Mouse (Mus musculus) midbrain, embryonic 11.5 days (tissue): ENCODE measurements around the gene Sipa1l1. TPM values are rescaled to one million over a fixed set of nuclear protein-coding genes. Genes with fewer than 3 reads are reported as not detected.
A peak's percentile ranks its signal among the peaks of the same experiment; 100 is the strongest.
"Not testable (repeated sequence)": the region's sequence is repeated elsewhere in the genome, so short reads cannot be mapped to it uniquely, and the experiment has no call there.

Experiments used
- ATAC-seq: fragments of 200-750 bp; cut with Nextera tagmentation; 2 replicates; pipeline ENCODE4 v1.8.0; 2017; ENCODE audit warnings: moderate TSS enrichment, moderate library complexity; ENCODE audit not compliant: low FRiP score
- DNase-seq: peaks from one replicate; pipeline ENCODE4 v3.0.0; 2015; ENCODE audit warnings: low spot score; ENCODE audit errors: missing footprints
- H3K27ac ChIP-seq: fragments of 300-500 bp; sonication (generic); 2 replicates; pipeline ENCODE4 v1.5.1; 2014; ENCODE audit warnings: low read depth, low read length
- H3K27me3 ChIP-seq: fragments of 300-500 bp; sonication (generic); 2 replicates; pipeline ENCODE4 v1.6.1; 2014; ENCODE audit warnings: mild to moderate bottlenecking, low read length, moderate library complexity, mixed read lengths; ENCODE audit not compliant: control insufficient read depth, insufficient read depth
- H3K36me3 ChIP-seq: fragments of 300-500 bp; sonication (generic); 2 replicates; pipeline ENCODE4 v1.6.1; 2014; ENCODE audit warnings: mild to moderate bottlenecking, low read length, moderate library complexity, mixed read lengths; ENCODE audit not compliant: control insufficient read depth, insufficient read depth
- H3K4me1 ChIP-seq: fragments of 300-500 bp; sonication (generic); 2 replicates; pipeline ENCODE4 v1.6.1; 2014; ENCODE audit warnings: low read length; ENCODE audit not compliant: control insufficient read depth, insufficient read depth
- H3K4me2 ChIP-seq: fragments of 300-500 bp; sonication (generic); 2 replicates; pipeline ENCODE4 v1.6.1; 2014; ENCODE audit warnings: mild to moderate bottlenecking, moderate library complexity
- H3K4me3 ChIP-seq: fragments of 300-500 bp; sonication (generic); 2 replicates; pipeline ENCODE4 v1.5.1; 2014; ENCODE audit warnings: low read depth, low read length
- H3K9ac ChIP-seq: fragments of 300-500 bp; sonication (generic); 2 replicates; pipeline ENCODE4 v1.6.1; 2014; ENCODE audit warnings: low read length
- H3K9me3 ChIP-seq: fragments of 300-500 bp; sonication (generic); 2 replicates; pipeline ENCODE4 v1.6.1; 2016; ENCODE audit warnings: low read length; ENCODE audit not compliant: control insufficient read depth
- WGBS: fragments of 180-500 bp; shearing (Covaris S2); extraction: QIAGEN DNeasy Blood & Tissue Kit; methylation state at CpG from one replicate; pipeline ENCODE4 v1.1.7; 2014; 5-methylcytosine and 5-hydroxymethylcytosine counted together
- polyA plus RNA-seq: library from polyadenylated mRNA; unstranded; fragments of >200 nt; fragmentation: Nextera tagmentation; extraction: Ambion mirVana; gene quantifications from 2 replicates; pipeline ENCODE4 v1.2.1, GENCODE M21; 2014

Sipa1l1 gene
- polyA plus RNA-seq, 1 experiment from 2014 or later, result 24.1 TPM

GRCm38 (mm10) chr12:82489621-82490020, 320.5 kb downstream of the Sipa1l1 start:
- no peaks in the 10 kb centered on the region for H3K27me3 ChIP-seq
- 71% methylated on average over 7 of the region's 7 CpGs for WGBS
- no peak overlapping the region for H3K9ac ChIP-seq
- no peak for DNase-seq
- no peaks in the 10 kb centered on the region for H3K4me1 ChIP-seq
- no peak for ATAC-seq
- H3K4me3 ChIP-seq, result no peak overlapping the region
- H3K4me2 ChIP-seq, result no peak overlapping the region
- no peaks in the 10 kb centered on the region for H3K36me3 ChIP-seq
- H3K27ac ChIP-seq, result no peak overlapping the region
- H3K9me3 ChIP-seq, result no peaks in the 10 kb centered on the region

GRCm38 (mm10) chr12:82492456-82492855, 323.3 kb downstream of the Sipa1l1 start:
- Histone ChIP-seq H3K4me2 (no peak overlapping the region), H3K9ac (no peak overlapping the region), H3K9me3 (no peaks in the 10 kb centered on the region), H3K27me3 (no peaks in the 10 kb centered on the region), H3K4me3 (no peak overlapping the region), H3K27ac (no peak overlapping the region), H3K36me3 (no peaks in the 10 kb centered on the region), H3K4me1 (no peaks in the 10 kb centered on the region)
- ATAC-seq, result no peak
- DNase-seq, result no peak
- WGBS, result 91% methylated on average over 9 of the region's 9 CpGs

- not testable (repeated sequence) for H3K9ac ChIP-seq, H3K4me1 ChIP-seq, H3K36me3 ChIP-seq, H3K4me2 ChIP-seq, H3K27me3 ChIP-seq, H3K4me3 ChIP-seq, DNase-seq, H3K27ac ChIP-seq, H3K9me3 ChIP-seq, ATAC-seq
- WGBS, result 18% methylated on average over 1 of the region's 1 CpGs
Observed at GRCm38 (mm10) chr12:82493260-82493659, 324.1 kb downstream of the Sipa1l1 start.

GRCm38 (mm10) chr12:82495936-82496335, 326.8 kb downstream of the Sipa1l1 start:
- Histone ChIP-seq H3K9ac (no peak overlapping the region), H3K4me3 (no peak overlapping the region), H3K9me3 (no peaks in the 10 kb centered on the region), H3K36me3 (no peaks in the 10 kb centered on the region), H3K4me1 (no peaks in the 10 kb centered on the region), H3K27me3 (no peaks in the 10 kb centered on the region), H3K27ac (no peak overlapping the region), H3K4me2 (no peak overlapping the region)
- WGBS, result 81% methylated on average over 4 of the region's 4 CpGs
- no peak for ATAC-seq
- DNase-seq, result no peak

GRCm38 (mm10) chr12:82497866-82498631, 328.9 kb downstream of the Sipa1l1 start:
- peak; percentile 81 for ATAC-seq
- Histone ChIP-seq H3K27me3 (no peaks in the 10 kb centered on the region), H3K4me3 (peak overlapping the region; percentile 2; the same call in 1 of the 2 replicates), H3K9me3 (no peaks in the 10 kb centered on the region), H3K27ac (no peak overlapping the region), H3K36me3 (no peaks in the 10 kb centered on the region), H3K4me1 (no peaks in the 10 kb centered on the region), H3K9ac (peak overlapping the region; percentile 31; the same call in 1 of the 2 replicates), H3K4me2 (peak overlapping the region; percentile 32)
- DNase-seq, result peak; percentile 94
- 25% methylated on average over 11 of the region's 11 CpGs for WGBS

- Histone ChIP-seq H3K4me1 (no peaks in the 10 kb centered on the region), H3K36me3 (no peaks in the 10 kb centered on the region), H3K9ac (no peak overlapping the region), H3K9me3 (no peaks in the 10 kb centered on the region), H3K4me2 (no peak overlapping the region), H3K27me3 (no peaks in the 10 kb centered on the region), H3K27ac (no peak overlapping the region), H3K4me3 (no peak overlapping the region)
- DNase-seq, result peak; percentile 61
- 88% methylated on average over 4 of the region's 4 CpGs for WGBS
- ATAC-seq, result no peak
Observed at GRCm38 (mm10) chr12:82498701-82499100, 329.6 kb downstream of the Sipa1l1 start.

- DNase-seq, result peak; percentile 44
- no peak overlapping the region for H3K9ac ChIP-seq
- no peak overlapping the region for H3K27ac ChIP-seq
- no peak overlapping the region for H3K4me2 ChIP-seq
- no peaks in the 10 kb centered on the region for H3K36me3 ChIP-seq
- H3K9me3 ChIP-seq, result no peaks in the 10 kb centered on the region
- no peaks in the 10 kb centered on the region for H3K4me1 ChIP-seq
- H3K27me3 ChIP-seq, result no peaks in the 10 kb centered on the region
- 88% methylated on average over 5 of the region's 5 CpGs for WGBS
- no peak overlapping the region for H3K4me3 ChIP-seq
- no peak for ATAC-seq
Observed at GRCm38 (mm10) chr12:82499731-82500130, 330.6 kb downstream of the Sipa1l1 start.
